Mouse (Mus musculus): ENCODE results near the gene Vat1l.

DNA sequence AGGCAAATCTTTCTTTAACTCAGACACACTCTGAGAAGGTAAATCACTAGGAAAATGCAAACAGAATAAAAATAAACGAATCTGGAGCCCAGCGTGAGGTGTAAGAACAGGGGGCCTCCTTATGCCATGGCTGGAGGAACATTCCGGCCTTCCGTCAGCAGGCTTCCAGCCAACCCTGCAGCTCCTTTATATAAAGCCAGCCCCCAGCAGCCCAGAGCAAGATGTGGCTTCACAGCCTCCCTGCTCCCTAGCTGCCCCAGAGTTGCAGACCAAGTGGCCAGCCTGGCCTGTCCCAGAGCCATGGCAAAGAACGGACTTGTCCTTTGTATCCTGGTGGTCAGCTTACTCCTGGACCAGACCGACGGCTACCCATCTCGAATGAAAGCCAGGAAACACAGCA, 212.4 kb downstream of the Vat1l start, which contains the start of gene Clec3a:
- no peak for TF ChIP-seq CTCF (IDR thresholded peaks at IDR 0.05; ENCODE audit: extremely low read depth, insufficient read length, insufficient replicate concordance, low read depth, low read length)
- no peak for TF ChIP-seq POLR2A (IDR thresholded peaks at IDR 0.05; ENCODE audit: low read depth, low read length)

All from small intestine, adult 2 months (tissue).